Mouse (Mus musculus): ENCODE measurements around the gene Tm9sf3.

Gene Tm9sf3

DNA sequence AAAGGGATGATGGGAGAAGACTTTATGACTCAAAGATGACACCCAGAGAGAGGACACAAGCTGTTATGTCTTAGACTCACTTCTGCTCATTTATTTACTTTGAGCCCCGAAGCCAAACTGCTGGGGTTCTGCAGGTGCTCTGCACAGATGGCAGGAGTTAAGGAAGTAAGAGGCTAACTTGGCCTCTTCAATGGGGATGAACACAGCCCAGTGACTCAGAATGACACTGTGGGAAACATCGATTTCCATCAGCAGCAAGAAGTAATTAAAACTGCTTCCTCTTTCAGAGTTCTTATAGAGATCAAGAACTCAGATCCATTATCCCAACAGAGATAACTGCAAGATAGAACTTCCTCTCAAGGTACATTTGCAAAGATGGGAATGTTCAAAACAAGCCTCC, 86.9 kb downstream of the Tm9sf3 start:
- no peak for DNase-seq (ENCODE audit: extremely low spot score)

DNA sequence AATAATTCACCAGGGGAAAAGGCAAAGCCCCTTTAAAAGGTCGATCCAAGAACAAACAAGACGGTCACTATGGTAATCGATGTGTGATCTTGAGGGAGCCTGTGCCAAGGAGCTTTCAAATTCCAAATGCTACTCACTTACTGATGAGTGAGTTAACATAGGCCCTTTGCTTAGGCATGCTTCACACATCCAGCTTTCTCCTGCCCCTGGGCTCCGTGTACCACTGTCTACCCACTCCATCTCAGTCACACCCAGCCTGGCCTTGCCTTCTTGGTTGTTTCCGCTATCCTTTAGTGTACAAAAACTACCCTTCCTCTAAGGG, 97.9 kb downstream of the Tm9sf3 start:
- DNase-seq (ENCODE audit: extremely low spot score), result no peak

DNA sequence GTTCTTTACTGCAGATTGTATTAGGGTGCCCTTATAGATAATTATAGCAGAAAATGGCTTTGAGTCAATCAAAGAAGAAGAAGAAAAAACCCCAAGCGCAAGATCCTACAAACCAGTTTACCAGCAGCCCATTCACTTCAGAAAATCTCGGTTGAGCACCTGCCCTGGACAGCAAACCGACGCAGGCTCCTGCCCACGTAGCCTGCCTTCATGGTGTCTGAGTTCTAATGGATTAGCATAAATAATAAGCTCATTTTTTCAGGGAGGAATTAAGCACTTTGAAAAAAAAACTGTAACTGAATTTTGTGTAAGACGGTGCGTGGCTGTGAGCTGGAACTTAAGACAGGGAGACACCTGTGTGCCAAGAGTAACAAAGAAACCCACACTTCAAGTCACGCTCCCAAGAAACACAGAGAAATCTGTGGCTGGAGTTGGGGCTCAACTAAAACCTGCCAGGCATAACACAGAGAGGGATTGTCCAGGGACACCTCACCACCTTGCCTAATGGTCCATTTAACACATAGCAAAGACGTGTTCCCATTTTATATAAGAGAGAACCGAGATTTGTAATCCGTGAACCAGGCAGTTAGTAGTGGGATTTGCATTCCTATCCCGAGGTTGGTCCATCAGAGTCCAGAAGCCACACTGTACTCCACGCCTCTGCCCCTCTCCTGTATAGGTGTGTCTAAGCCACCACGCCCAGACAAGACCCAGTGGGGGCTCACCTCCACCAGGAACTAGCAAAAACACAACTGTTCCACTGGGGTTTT, 98.5 kb downstream of the Tm9sf3 start:
- no peak for DNase-seq (ENCODE audit: extremely low spot score)

DNA sequence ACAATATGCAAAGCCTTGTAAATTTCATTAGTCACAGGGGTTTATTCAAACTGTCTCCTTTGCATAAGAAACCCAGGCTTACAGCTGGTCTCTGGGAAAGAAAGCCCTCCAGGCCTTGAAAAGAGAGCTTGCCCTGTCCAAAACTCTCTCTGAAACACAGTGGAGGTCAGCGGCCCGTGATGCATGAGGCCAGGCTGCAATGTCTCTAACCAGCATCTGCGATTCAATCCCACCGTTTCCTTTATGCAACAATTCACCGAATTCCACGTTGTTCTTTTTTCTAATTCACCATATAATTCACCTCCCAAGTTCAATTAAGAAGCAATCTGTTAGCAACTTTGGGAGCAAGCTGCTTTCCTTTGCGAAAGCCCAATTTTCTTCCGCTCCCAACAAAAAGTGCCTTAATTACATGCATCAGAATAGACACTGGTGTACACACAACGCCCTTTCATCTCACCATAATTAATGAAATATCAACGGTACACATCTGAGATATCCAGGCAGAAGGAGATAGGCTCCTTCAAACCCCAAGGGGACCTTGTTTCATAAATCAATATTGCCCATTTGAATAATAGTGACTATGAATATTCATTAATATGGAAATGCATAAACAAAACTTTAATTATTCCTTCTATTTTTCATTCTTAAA, 99.2 kb downstream of the Tm9sf3 start:
- DNase-seq (ENCODE audit: extremely low spot score), result no peak

All from embryo, embryonic 9.5 days (tissue).